Mouse (Mus musculus) CH12.LX (cell line): ENCODE results near the gene 4931422A03Rik.

Experiments
- CHD1 ChIP-seq: IDR thresholded peaks from 2 replicates; pipeline ENCODE4 v1.6.1; 2012; ENCODE audit warnings: low read depth, low read length, improper control_type of control experiment, inconsistent platforms
- CTCF ChIP-seq, 2 experiments: IDR thresholded peaks in 1 of 2; conservative IDR thresholded peaks in 1 of 2; 2 replicates each; pipeline ENCODE4 v1.5.1; 2011 to 2012; ENCODE audit warnings: low read depth in 2 of 2, low read length in 2 of 2, improper control_type of control experiment in 1 of 2, inconsistent platforms in 1 of 2, mild to moderate bottlenecking in 1 of 2, moderate library complexity in 1 of 2
- EP300 ChIP-seq: IDR thresholded peaks from 2 replicates; pipeline ENCODE4 v1.6.1; 2011; ENCODE audit warnings: low read length, improper control_type of control experiment
- JUND ChIP-seq: conservative IDR thresholded peaks from 2 replicates; pipeline ENCODE4 v1.6.1; 2011; ENCODE audit warnings: low read depth, low read length, improper control_type of control experiment
- MAFK ChIP-seq: IDR thresholded peaks from 2 replicates; pipeline ENCODE4 v1.6.1; 2011; ENCODE audit warnings: low read length, improper control_type of control experiment; ENCODE audit not compliant: insufficient replicate concordance
- POLR2A ChIP-seq: IDR thresholded peaks from 2 replicates; pipeline ENCODE4 v1.6.1; 2011; ENCODE audit warnings: low read depth, mild to moderate bottlenecking, improper control_type of control experiment, low read length
- RCOR1 ChIP-seq: conservative IDR thresholded peaks from 2 replicates; pipeline ENCODE4 v1.6.1; 2012; ENCODE audit warnings: low read depth, mild to moderate bottlenecking, inconsistent platforms, low read length, improper control_type of control experiment
- SIN3A ChIP-seq: IDR thresholded peaks from 2 replicates; pipeline ENCODE4 v1.6.1; 2012; ENCODE audit warnings: low read length, improper control_type of control experiment, inconsistent platforms
- TBP ChIP-seq: conservative IDR thresholded peaks from 2 replicates; pipeline ENCODE4 v1.6.1; 2011; ENCODE audit warnings: low read depth, low read length, improper control_type of control experiment

DNA sequence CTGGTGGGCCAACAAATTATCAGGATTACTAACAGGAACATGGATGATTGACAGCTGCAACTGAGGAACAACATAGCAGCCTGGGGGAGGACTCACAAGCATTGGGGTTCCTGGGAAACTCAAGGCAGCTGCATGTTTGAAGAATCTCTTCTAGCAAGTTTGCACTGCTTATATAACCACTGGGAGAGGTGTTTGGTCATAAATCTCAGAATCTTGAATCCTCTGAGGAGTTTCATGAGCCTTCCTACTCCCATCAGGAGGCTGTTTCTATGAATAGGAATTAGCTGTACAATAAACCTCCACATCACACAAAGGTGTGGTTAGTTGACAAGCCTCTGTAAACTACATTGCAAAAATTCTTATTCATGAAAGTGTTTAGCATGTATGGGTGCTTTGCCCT is 34.5 kb upstream of the 4931422A03Rik start:
- no peak for TF ChIP-seq RCOR1
- no peak for TF ChIP-seq POLR2A
- no peak for TF ChIP-seq CHD1
- no peak for TF ChIP-seq CTCF (conservative IDR thresholded peaks at IDR 0.05 in 1 of 2, IDR thresholded peaks at IDR 0.05 in 1 of 2; ENCODE audit: low read depth in 2 of 2, low read length in 2 of 2)
- no peak for TF ChIP-seq MAFK
- TF ChIP-seq EP300 = no peak
- TF ChIP-seq SIN3A = no peak
- no peak for TF ChIP-seq JUND
- TF ChIP-seq TBP = no peak
